Mouse (Mus musculus) brain, embryonic 14.5 days (tissue): ENCODE results near the gene Ccnl1. TPM values are rescaled to one million over a fixed set of nuclear protein-coding genes. Genes with fewer than 3 reads are reported as not detected.

ENCODE experiments used
- DNase-seq: peaks from one replicate; pipeline ENCODE4 v3.0.0-alpha.2; 2011; ENCODE audit warnings: low read depth
- CTCF ChIP-seq: fragments of 200-500 bp; IDR thresholded peaks from 2 replicates; pipeline ENCODE4 v1.5.1; 2012; ENCODE audit warnings: inconsistent platforms, mild to moderate bottlenecking, moderate library complexity, borderline replicate concordance; ENCODE audit not compliant: insufficient read depth, insufficient read length; ENCODE audit errors: extremely low read depth
- POLR2A ChIP-seq: fragments of 200-500 bp; IDR thresholded peaks from 2 replicates; pipeline ENCODE4 v1.6.1; 2012; ENCODE audit warnings: mild to moderate bottlenecking, inconsistent platforms, borderline replicate concordance; ENCODE audit not compliant: poor library complexity, insufficient read depth, insufficient read length, severe bottlenecking; ENCODE audit errors: extremely low read depth
- polyA plus RNA-seq: library from polyadenylated mRNA; depleted of rRNA; stranded (reverse); fragments of >200 nt; gene quantifications from 2 replicates; pipeline ENCODE4 v1.2.3, GENCODE M21; 2012

The Ccnl1 gene
- polyA plus RNA-seq, 1 experiment, result 87.9 TPM

- TF ChIP-seq POLR2A, result peak; percentile 44; the same call in 1 of the 2 replicates
- TF ChIP-seq CTCF, result no peak
- peak; percentile 98 for DNase-seq
Measured at GRCm38 (mm10) chr3:65974232-65975058, 16.4 kb upstream of the Ccnl1 start.

- no peak for DNase-seq
- no peak for TF ChIP-seq CTCF
- no peak for TF ChIP-seq POLR2A
Measured at GRCm38 (mm10) chr3:65973501-65974231, 15.6 kb upstream of the Ccnl1 start.

- TF ChIP-seq CTCF, result no peak
- no peak for TF ChIP-seq POLR2A
- DNase-seq, result no peak
Measured at GRCm38 (mm10) chr3:65969196-65969595, 11.1 kb upstream of the Ccnl1 start.

- no peak for DNase-seq
- TF ChIP-seq POLR2A, result no peak
- no peak for TF ChIP-seq CTCF
Measured at GRCm38 (mm10) chr3:65966360-65966759, 8.3 kb upstream of the Ccnl1 start.

- no peak for DNase-seq
- TF ChIP-seq CTCF, result no peak
- no peak for TF ChIP-seq POLR2A
Measured at GRCm38 (mm10) chr3:65962270-65962930, 4.4 kb upstream of the Ccnl1 start.

GRCm38 (mm10) chr3:65960291-65960945 is 2.4 kb upstream of the Ccnl1 start:
- TF ChIP-seq POLR2A, result no peak
- no peak for TF ChIP-seq CTCF
- DNase-seq, result no peak

- DNase-seq, result peak; percentile 6
- TF ChIP-seq POLR2A (no peak), CTCF (no peak)
Measured at GRCm38 (mm10) chr3:65959416-65960001, 1.5 kb upstream of the Ccnl1 start.

- TF ChIP-seq CTCF (no peak), POLR2A (no peak)
- DNase-seq, result peak; percentile 59
Measured at GRCm38 (mm10) chr3:65958840-65959185, 764 bp upstream of the Ccnl1 start.

- peak; percentile 38; the same call in 1 of the 2 replicates for TF ChIP-seq CTCF
- 0 out of 2 replicates have a peak, but pooled peaks have one; percentile 25 for TF ChIP-seq POLR2A
- peak; percentile 84 for DNase-seq
Measured at GRCm38 (mm10) chr3:65957271-65958101, 563 bp downstream of the Ccnl1 start.

GRCm38 (mm10) chr3:65954499-65955391 is 3.3 kb downstream of the Ccnl1 start:
- TF ChIP-seq POLR2A (no peak), CTCF (no peak)
- peak; percentile 70 for DNase-seq
